Mouse (Mus musculus) frontal cortex, postnatal 10 days (tissue): ENCODE data around the gene Ephx1.
"Not testable (repeated sequence)": the region's sequence is repeated elsewhere in the genome, so short reads cannot be mapped to it uniquely, and the experiment has no call there.

Experiments used
- DNase-seq, 2 experiments: peaks; one replicate each; pipeline ENCODE4 v3.0.0; 2022; ENCODE audit warnings: low spot score in 2 of 2, mixed read lengths in 1 of 2

Gene Ephx1

DNA sequence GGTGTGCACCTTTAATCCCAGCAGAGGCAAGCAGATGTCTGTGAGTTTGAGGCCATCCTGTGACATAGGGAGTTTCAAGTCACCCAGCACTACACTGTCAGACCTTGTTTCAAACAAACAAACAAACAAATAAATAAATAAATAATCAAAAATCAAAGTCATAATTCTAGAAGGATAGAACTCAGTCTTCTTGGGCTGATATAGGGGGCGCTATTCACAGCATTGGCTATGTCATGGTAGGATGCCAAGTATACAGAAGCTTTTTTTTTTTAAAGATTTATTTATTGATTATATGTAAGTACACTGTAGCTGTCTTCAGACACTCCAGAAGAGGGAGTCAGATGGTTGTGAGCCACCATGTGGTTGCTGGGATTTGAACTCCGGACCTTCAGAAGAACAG lies 81.9 kb downstream of the Ephx1 start:
- DNase-seq, result not testable (repeated sequence)

DNA sequence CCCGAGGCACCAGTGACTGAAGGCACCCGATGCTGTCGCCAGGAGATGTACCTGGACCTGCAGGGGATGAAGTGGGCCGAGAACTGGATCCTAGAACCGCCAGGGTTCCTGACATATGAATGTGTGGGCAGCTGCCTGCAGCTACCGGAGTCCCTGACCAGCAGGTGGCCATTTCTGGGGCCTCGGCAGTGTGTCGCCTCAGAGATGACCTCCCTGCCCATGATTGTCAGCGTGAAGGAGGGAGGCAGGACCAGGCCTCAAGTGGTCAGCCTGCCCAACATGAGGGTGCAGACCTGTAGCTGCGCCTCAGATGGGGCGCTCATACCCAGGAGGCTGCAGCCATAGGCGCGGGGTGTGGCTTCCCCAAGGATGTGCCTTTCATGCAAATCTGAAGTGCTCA lies 83.1 kb downstream of the Ephx1 start:
- DNase-seq, result not testable (repeated sequence)

DNA sequence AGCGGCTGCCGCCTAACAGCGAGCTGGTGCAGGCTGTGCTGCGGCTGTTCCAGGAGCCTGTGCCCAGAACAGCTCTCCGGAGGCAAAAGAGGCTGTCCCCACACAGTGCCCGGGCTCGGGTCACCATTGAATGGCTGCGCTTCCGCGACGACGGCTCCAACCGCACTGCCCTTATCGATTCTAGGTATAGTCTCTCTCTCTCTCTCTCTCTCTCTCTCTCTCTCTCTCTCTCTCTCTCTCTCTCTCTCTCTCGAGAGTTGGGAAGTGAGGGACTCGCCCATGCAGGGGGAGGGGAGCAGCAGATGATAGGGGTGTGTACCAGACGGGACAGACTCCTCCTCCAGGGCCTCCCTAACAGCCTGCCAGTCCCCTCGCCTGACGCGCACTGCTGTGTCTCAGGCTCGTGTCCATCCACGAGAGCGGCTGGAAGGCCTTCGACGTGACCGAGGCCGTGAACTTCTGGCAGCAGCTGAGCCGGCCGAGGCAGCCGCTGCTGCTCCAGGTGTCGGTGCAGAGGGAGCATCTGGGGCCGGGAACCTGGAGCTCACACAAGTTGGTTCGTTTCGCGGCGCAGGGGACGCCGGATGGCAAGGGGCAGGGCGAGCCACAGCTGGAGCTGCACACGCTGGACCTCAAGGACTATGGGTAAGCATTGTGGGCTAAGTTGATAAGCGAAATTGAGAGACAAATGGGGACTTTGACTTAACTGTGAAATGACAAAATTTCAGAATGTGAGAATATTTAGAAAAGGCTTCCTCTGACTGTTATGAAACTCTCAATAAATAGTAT lies 83.9 kb downstream of the Ephx1 start:
- not testable (repeated sequence) for DNase-seq

DNA sequence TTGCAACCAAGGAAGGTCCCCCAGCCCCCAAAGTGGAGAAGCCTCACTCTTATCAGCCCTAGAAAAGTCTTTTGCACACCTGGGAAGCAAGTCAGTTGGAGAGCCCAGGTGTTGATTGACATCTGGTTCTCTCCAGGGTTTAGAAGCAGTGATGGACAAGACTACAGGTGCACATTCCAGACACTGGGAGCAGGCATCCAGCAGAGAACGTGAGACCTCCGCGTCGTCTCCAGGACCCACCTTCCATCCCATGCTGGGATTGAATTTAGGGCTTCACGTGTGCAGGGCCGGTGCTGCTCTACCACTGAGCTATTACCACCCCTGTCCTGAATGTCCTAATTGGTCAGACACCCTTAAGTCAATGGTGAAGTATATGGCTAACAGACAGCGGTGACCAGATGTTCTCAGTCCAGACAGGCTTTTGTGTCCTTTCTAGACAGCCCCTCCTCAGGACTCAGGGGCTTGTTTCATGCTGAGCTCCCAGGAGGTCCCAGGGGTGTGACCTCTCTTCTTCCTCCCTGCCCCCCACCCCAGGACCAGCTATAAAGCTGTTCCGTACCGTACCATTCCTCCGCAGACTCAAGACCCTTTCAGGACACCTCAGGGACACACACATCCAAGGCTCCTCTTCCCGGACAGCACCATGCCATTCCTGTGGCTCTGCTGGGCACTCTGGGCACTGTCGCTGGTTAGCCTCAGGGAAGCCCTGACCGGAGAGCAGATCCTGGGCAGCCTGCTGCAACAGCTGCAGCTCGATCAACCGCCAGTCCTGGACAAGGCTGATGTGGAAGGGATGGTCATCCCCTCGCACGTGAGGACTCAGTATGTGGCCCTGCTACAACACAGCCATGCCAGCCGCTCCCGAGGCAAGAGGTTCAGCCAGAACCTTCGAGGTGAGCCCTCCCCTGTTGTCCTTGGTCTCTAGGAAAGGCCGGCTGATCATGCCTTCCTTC lies 86.0 kb downstream of the Ephx1 start, which contains the start of gene Lefty1:
Gene Lefty1, plus strand, starts transcription at position 556 of the 953 bp plus-strand sequence.
- DNase-seq, result no peak

DNA sequence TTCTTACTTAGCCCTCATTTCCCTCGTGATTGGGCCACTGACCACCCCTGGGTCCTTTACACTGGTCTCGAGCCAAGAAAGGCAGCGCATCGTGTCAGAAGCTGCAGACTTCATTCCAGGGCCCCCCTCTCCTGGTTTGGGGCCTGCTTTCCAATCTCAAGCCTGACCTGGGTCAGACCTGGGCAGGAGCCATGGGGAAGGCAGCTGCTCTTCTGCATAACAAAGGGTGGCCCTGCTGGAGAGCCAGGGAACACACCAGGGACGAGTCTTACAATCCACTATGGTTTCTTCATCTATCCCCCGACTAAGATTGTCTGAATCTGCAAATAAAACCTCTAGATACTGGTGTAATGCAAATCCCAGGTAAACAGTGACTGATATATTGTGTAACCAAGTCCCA lies 87.0 kb downstream of the Ephx1 start:
- no peak for DNase-seq

DNA sequence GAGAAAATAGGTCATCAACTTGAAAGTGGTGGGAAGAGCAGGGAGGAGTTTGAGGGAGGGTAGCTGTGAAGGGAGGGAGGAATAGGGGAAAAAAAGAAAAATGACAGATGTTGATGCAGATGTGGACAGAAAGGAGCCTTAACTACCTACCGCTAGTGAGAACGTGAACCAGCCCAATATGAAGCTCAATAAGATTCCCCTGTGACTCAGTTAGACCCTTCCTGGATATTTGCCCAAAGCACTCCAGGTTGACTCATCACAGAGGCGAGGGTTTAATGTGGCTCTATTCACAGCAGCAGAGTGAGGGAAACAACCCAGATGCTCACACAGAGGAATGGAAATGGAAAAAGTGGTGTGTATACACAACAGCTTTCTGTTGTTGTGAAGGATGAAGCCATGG lies 89.6 kb downstream of the Ephx1 start:
- DNase-seq, result no peak

DNA sequence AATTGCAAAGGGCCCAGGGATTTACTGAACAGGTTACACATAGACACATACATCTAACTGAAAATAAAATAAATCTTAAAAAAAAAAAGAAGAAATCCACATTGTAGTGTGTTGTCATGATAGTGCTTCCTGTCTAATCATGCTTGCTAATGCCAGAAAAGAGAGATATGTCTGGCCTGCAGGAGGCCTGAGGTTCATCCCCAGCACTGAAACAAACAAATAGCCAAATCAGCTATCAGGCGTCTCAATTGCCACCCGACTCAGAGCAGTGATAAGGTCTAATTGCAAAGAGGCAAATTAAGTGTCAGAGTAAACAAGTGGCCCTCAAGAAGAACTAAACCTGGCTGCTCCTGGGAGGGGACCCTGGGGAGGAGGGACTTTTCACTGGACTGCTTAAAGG lies 91.1 kb downstream of the Ephx1 start:
- DNase-seq, result no peak

DNA sequence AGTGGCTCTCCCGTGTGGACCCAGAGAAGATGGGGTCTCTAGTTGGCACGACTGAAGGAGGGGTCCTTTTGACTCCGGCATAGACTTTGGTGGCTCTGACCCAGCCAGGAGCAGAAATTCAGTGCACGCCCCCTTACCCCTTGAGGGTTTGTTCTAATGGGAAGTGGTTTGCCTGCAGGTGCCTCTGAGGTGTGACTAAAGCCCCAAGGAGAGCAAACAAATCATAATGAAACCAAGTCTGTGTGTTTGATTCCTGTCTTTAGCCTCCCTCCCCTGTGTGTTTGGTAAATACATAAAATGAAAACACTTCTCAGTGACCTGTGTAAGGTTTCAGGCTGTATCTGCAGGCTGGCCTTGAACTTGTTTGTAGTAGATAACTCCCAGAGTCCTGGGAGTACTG lies 94.4 kb downstream of the Ephx1 start:
- DNase-seq, result no peak
